Mouse (Mus musculus) T-cell, adult 2 months (primary cell): ENCODE measurements around the gene C1rb.
"Not testable (repeated sequence)": the region's sequence is repeated elsewhere in the genome, so short reads cannot be mapped to it uniquely, and the experiment has no call there.

Experiments
- DNase-seq: peaks from one replicate; pipeline ENCODE4 v3.0.0; 2022; ENCODE audit warnings: low spot score

C1rb gene

DNA sequence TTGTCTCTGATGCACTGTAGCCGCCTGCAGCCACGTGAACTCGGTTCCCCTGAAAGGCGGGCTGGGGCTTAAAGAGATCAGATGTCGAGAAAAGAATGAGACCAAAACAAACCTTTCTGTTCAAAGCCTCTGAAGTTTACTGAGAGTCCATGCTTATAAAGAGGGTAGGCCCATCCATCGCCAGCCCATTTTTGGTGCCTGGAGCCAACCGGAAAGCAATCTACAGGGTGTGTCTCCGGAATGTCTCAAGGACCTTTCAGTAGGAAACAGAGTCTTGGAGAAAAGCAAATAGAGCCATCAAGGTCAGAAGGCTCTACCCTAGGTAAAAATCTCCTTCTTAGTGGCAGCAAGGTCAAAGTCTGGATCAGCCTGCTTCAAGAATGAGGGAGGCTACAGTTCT lies 23.0 kb downstream of the C1rb start:
- DNase-seq = no peak

DNA sequence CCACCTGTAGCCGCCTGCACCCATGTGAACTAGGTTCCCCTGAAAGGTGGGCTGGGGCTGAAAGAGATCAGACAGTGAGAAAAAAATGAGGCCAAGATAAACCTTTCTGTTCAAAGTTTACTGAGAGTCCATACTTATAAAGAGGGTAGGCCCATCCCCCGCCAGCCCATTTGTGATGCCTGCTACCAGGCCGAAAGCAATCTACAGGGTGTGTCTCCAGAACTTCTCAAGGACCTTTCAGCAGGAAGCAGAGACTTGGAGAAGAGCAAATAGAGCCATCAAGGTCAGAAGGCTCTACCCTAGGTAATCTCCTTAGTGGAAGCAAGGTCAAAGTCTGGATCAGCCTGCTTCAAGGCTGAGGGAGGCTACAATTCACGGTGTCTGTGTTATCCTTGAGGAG lies 31.9 kb downstream of the C1rb start:
- DNase-seq = no peak

DNA sequence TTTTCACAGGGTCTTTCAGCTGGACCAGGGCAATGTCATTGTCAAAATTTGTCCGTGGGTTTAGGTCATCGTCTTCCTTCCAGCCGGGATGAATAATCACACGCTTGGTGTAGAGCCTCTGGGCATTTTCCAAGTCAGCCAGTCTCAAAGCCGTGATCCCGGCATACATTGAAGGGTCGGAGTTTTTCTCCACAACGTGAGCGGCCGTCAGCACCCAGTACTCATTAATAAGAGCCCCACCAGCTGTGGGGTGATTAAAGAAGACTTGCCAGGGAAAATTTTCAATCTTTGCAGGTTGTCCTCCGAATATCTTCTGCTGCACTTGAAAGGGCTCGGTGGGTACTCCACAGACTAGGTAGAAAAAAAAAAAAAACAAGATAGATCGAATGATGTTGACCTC lies 55.5 kb downstream of the C1rb start:
- DNase-seq = no peak

DNA sequence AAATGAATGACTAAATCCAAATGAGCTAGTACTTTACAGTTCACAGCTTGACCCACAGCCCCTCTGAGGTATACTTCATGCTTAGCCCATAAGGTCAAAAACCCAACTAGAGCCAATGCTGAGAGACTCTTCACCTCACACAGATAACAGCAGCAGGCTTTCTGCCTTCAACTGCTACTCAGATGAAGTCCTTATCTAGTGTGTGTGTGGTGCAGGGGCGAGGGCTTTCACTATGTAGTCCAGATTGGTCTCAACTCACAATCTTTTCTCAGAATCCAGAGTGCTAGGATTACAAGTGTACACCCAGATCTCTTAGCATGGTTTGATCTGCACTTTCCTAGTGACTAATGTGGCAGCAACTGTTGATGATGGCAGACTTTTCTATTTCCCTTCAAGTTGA lies 56.1 kb downstream of the C1rb start:
- DNase-seq = not testable (repeated sequence)

DNA sequence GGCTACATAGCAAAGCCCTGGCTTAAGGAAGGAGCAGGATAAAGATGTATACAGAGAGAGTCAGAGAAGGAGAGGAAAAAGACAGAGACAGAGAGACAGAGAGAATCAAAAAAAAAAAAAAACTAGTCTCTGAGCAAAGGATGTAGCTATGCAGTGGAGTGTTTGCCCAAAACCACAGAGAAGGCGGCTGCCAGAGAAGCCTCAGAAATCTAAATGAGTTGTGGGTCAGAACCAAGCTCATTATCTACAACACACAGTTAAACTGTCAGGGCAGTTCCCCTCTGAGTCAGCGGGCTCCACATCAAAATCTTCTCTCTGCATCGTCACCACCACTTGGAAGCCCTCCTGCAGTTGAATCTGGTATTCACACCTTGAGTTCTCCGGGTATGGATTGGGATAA lies 60.7 kb downstream of the C1rb start:
- no peak for DNase-seq
